Mouse (Mus musculus) neural tube, embryonic 11.5 days (tissue): Measurements from ENCODE around the gene Gm26992. TPM values are rescaled to one million over a fixed set of nuclear protein-coding genes. Genes with fewer than 3 reads are reported as not detected.
"Not testable (repeated sequence)": the region's sequence is repeated elsewhere in the genome, so short reads cannot be mapped to it uniquely, and the experiment has no call there.

Experiments
- ATAC-seq: fragments of 200-750 bp; cut with Nextera tagmentation; 2 replicates; pipeline ENCODE4 v1.8.0; 2017; ENCODE audit warnings: moderate number of reproducible peaks, mild to moderate bottlenecking, moderate TSS enrichment, moderate library complexity; ENCODE audit not compliant: insufficient read depth, low FRiP score, low TSS enrichment
- DNase-seq: peaks from one replicate; pipeline ENCODE4 v3.0.0-alpha.2; 2015; ENCODE audit warnings: low spot score
- H3K27ac ChIP-seq: fragments of 300-500 bp; sonication (generic); 2 replicates; pipeline ENCODE4 v1.5.1; 2014; ENCODE audit warnings: low read depth, mild to moderate bottlenecking, low read length
- H3K27me3 ChIP-seq: fragments of 300-500 bp; sonication (generic); 2 replicates; pipeline ENCODE4 v1.6.1; 2014; ENCODE audit warnings: mild to moderate bottlenecking, low read length, mixed read lengths; ENCODE audit not compliant: control insufficient read depth, insufficient read depth
- H3K36me3 ChIP-seq: fragments of 300-500 bp; sonication (generic); 2 replicates; pipeline ENCODE4 v1.6.1; 2014; ENCODE audit warnings: mild to moderate bottlenecking, low read length, moderate library complexity, mixed read lengths; ENCODE audit not compliant: control insufficient read depth, insufficient read depth
- H3K4me1 ChIP-seq: fragments of 300-500 bp; sonication (generic); 2 replicates; pipeline ENCODE4 v1.6.1; 2014; ENCODE audit warnings: low read length, mixed read lengths; ENCODE audit not compliant: control insufficient read depth, insufficient read depth
- H3K4me2 ChIP-seq: fragments of 300-500 bp; sonication (generic); 2 replicates; pipeline ENCODE4 v1.6.1; 2014; ENCODE audit warnings: low read depth, mild to moderate bottlenecking, moderate library complexity
- H3K4me3 ChIP-seq: fragments of 300-500 bp; sonication (generic); 2 replicates; pipeline ENCODE4 v1.5.1; 2014; ENCODE audit warnings: low read depth, low read length
- H3K9ac ChIP-seq: fragments of 300-500 bp; sonication (generic); 2 replicates; pipeline ENCODE4 v1.6.1; 2014; ENCODE audit warnings: mild to moderate bottlenecking, low read length
- H3K9me3 ChIP-seq: fragments of 300-500 bp; sonication (generic); 2 replicates; pipeline ENCODE4 v1.6.1; 2016; ENCODE audit warnings: low read length; ENCODE audit not compliant: control insufficient read depth
- WGBS: fragments of 180-500 bp; shearing (Covaris S2); extraction: QIAGEN DNeasy Blood & Tissue Kit; methylation state at CpG from one replicate; pipeline ENCODE4 v1.1.7; 2014; 5-methylcytosine and 5-hydroxymethylcytosine counted together
- polyA plus RNA-seq: library from polyadenylated mRNA; unstranded; fragments of >200 nt; fragmentation: Nextera tagmentation; extraction: Ambion mirVana; gene quantifications from 2 replicates; pipeline ENCODE4 v1.2.1, GENCODE M21; 2014

The Gm26992 gene
- polyA plus RNA-seq, 1 experiment from 2014 or later = not detected

GRCm38 (mm10) chrX:103438023-103438422 is 16.2 kb downstream of the Gm26992 start:
- no peaks in the 10 kb centered on the region for H3K4me1 ChIP-seq
- 17% methylated on average over 9 of the region's 9 CpGs for WGBS
- no peak overlapping the region for H3K27ac ChIP-seq
- H3K27me3 ChIP-seq = peaks cover 25% of the 10 kb centered on the region; the same call in 1 of the 2 replicates
- H3K4me2 ChIP-seq = no peak overlapping the region
- H3K4me3 ChIP-seq = no peak overlapping the region
- H3K9ac ChIP-seq = no peak overlapping the region
- no peak for ATAC-seq
- no peak for DNase-seq
- H3K9me3 ChIP-seq = no peaks in the 10 kb centered on the region
- H3K36me3 ChIP-seq = no peaks in the 10 kb centered on the region

- DNase-seq = peak; percentile 23
Observed at GRCm38 (mm10) chrX:103440803-103441202, 19.0 kb downstream of the Gm26992 start.

GRCm38 (mm10) chrX:103443755-103444154 is 21.9 kb downstream of the Gm26992 start:
- H3K4me2 ChIP-seq = no peak overlapping the region
- 35% methylated on average over 7 of the region's 7 CpGs for WGBS
- H3K9me3 ChIP-seq = no peaks in the 10 kb centered on the region
- H3K36me3 ChIP-seq = no peaks in the 10 kb centered on the region
- no peak overlapping the region for H3K27ac ChIP-seq
- DNase-seq (peak; percentile 21), ATAC-seq (no peak)
- no peaks in the 10 kb centered on the region for H3K4me1 ChIP-seq
- H3K9ac ChIP-seq = no peak overlapping the region
- peaks cover 31% of the 10 kb centered on the region for H3K27me3 ChIP-seq
- no peak overlapping the region for H3K4me3 ChIP-seq

More at GRCm38 (mm10) chrX:103440803-103441202, 19.0 kb downstream of the Gm26992 start:
- Histone ChIP-seq H3K27ac (no peak overlapping the region), H3K27me3 (peaks cover 24% of the 10 kb centered on the region; the same call in 1 of the 2 replicates), H3K4me2 (no peak overlapping the region), H3K4me1 (no peaks in the 10 kb centered on the region), H3K4me3 (no peak overlapping the region), H3K9ac (no peak overlapping the region), H3K36me3 (no peaks in the 10 kb centered on the region), H3K9me3 (no peaks in the 10 kb centered on the region)
- 6% methylated on average over 1 of the region's 1 CpGs for WGBS
- ATAC-seq = no peak

GRCm38 (mm10) chrX:103447539-103448169 is 25.8 kb downstream of the Gm26992 start:
- DNase-seq = no peak
- Histone ChIP-seq H3K27me3 (peaks cover 22% of the 10 kb centered on the region), H3K36me3 (no peaks in the 10 kb centered on the region), H3K27ac (no peak overlapping the region), H3K9ac (0 out of 2 replicates have a peak overlapping the region, but pooled peaks have one; percentile 18), H3K9me3 (no peaks in the 10 kb centered on the region), H3K4me1 (no peaks in the 10 kb centered on the region), H3K4me2 (peak overlapping the region; percentile 52), H3K4me3 (peak overlapping the region; percentile 30)
- 6% methylated on average over 34 of the region's 34 CpGs for WGBS
- ATAC-seq = no peak

GRCm38 (mm10) chrX:103448429-103448828 is 26.6 kb downstream of the Gm26992 start:
- not testable (repeated sequence) for ATAC-seq, H3K9ac ChIP-seq, H3K36me3 ChIP-seq, H3K9me3 ChIP-seq, H3K4me3 ChIP-seq, H3K4me1 ChIP-seq, H3K4me2 ChIP-seq, DNase-seq, H3K27ac ChIP-seq
- WGBS = 56% methylated on average over 10 of the region's 13 CpGs
- peaks cover 22% of the 10 kb centered on the region for H3K27me3 ChIP-seq

GRCm38 (mm10) chrX:103448943-103449722 is 27.3 kb downstream of the Gm26992 start:
- 66% methylated on average over 14 of the region's 27 CpGs for WGBS
- H3K9ac ChIP-seq, DNase-seq, H3K4me3 ChIP-seq, H3K9me3 ChIP-seq, ATAC-seq, H3K4me2 ChIP-seq, H3K4me1 ChIP-seq, H3K36me3 ChIP-seq, H3K27ac ChIP-seq: not testable (repeated sequence)
- H3K27me3 ChIP-seq = peaks cover 22% of the 10 kb centered on the region

GRCm38 (mm10) chrX:103452815-103453214 is 31.0 kb downstream of the Gm26992 start:
- no peak overlapping the region for H3K4me3 ChIP-seq
- no peaks in the 10 kb centered on the region for H3K9me3 ChIP-seq
- WGBS = 85% methylated on average over 6 of the region's 6 CpGs
- peaks cover 7% of the 10 kb centered on the region for H3K27me3 ChIP-seq
- ATAC-seq (no peak), DNase-seq (no peak)
- H3K27ac ChIP-seq = no peak overlapping the region
- no peaks in the 10 kb centered on the region for H3K36me3 ChIP-seq
- no peak overlapping the region for H3K9ac ChIP-seq
- H3K4me1 ChIP-seq = no peaks in the 10 kb centered on the region
- H3K4me2 ChIP-seq = no peak overlapping the region

- no peak overlapping the region for H3K9ac ChIP-seq
- H3K27ac ChIP-seq = no peak overlapping the region
- DNase-seq (no peak), ATAC-seq (no peak)
- no peaks in the 10 kb centered on the region for H3K4me1 ChIP-seq
- no peak overlapping the region for H3K4me3 ChIP-seq
- H3K4me2 ChIP-seq = no peak overlapping the region
- H3K36me3 ChIP-seq = no peaks in the 10 kb centered on the region
- H3K27me3 ChIP-seq = no peaks in the 10 kb centered on the region
- no peaks in the 10 kb centered on the region for H3K9me3 ChIP-seq
- WGBS = 71% methylated on average over 5 of the region's 5 CpGs
Observed at GRCm38 (mm10) chrX:103460056-103460455, 38.2 kb downstream of the Gm26992 start.

- Histone ChIP-seq H3K9ac (no peak overlapping the region), H3K36me3 (no peaks in the 10 kb centered on the region), H3K27me3 (no peaks in the 10 kb centered on the region), H3K4me1 (no peaks in the 10 kb centered on the region), H3K4me2 (no peak overlapping the region), H3K9me3 (no peaks in the 10 kb centered on the region), H3K4me3 (no peak overlapping the region), H3K27ac (no peak overlapping the region)
- ATAC-seq = no peak
- 81% methylated on average over 2 of the region's 2 CpGs for WGBS
- DNase-seq = no peak
Observed at GRCm38 (mm10) chrX:103468998-103469397, 47.2 kb downstream of the Gm26992 start.
